Mouse (Mus musculus) testis, postnatal 14 days (tissue): Measurements from ENCODE around the gene Nos1.

Experiments used
- DNase-seq: peaks from one replicate; pipeline ENCODE4 v3.0.0; 2021; ENCODE audit warnings: low spot score

Gene Nos1

DNA sequence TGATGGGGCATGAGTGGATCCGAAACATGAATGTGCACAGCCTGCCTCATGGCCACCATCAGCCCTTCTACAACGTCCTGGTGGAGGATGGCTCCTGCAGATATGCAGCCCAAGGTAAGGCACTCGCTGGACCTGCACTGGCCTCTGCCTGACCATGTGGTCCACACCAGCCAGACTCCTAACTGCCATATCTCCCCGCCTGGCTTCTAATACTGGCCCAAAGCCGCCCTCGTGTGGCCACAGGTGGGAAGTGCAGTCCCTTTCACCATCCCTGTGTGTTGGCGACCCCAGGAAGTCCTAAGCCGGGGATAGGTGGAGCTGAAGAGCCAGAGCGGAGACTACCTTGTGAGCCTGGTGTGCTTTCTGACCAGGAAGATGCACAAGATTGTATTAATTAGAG, 221.2 kb downstream of the Nos1 start:
- no peak for DNase-seq

DNA sequence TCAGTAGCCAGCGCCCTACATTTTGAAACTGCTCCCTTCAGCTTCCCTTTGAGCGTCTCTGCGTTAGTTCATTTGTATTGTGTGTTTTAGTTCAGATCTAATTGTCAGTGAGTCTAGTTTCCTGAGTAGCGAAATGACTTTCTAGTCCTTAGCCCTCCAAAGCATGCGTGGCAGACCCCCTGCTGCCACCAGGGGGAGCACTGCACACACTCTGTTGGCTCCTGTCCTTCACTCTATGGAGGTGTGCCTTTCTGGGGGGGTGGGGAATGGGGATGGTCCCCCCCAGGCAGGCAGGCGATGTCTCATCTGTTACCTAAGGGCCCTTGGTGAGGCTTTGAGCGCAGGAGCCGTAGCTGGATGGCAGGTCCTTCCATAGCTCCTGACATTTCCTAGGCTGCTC, 223.8 kb downstream of the Nos1 start:
- DNase-seq, result no peak

GRCm38 (mm10) chr5:118005728-118006127, 224.9 kb downstream of the Nos1 start:
- DNase-seq, result no peak

DNA sequence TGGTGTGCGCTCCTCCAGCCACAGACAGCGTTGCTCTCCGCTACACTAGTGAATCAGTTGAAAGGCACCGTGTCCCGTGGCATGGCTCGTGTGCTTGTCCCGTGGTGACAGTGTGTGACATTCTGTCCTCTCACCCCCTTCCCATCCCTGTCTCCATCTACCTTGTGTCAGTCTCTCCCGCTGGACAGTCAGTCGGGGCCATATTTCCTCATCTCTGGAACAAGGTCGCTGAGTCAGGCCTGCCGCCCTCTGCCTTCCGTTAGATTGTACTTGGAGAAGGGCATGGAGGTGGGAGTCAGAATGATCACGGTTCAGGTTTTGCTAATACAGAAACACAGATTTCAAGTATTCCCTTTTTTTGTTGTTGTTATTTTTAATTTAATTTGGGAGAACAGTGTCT, 227.5 kb downstream of the Nos1 start:
- no peak for DNase-seq
